Mouse (Mus musculus): Measurements from ENCODE around the gene Psapl1.

- TF ChIP-seq EP300 (IDR thresholded peaks at IDR 0.05) (no peak), CTCF (IDR thresholded peaks at IDR 0.05) (no peak)
These were observed 37.3 kb upstream of the Psapl1 start for GRCm38 (mm10) chr5:36166346-36167013.

All from lung, postnatal 0 days (tissue).